Mouse (Mus musculus): ENCODE measurements around the gene Sparcl1.

GRCm38 (mm10) chr5:104035066-104035465 is 78.5 kb downstream of the Sparcl1 start:
- no peak for TF ChIP-seq CTCF (IDR thresholded peaks at IDR 0.05; ENCODE audit: borderline replicate concordance, insufficient read depth, low read depth, low read length)
- TF ChIP-seq POLR2A (IDR thresholded peaks at IDR 0.05; ENCODE audit: borderline replicate concordance, insufficient read depth, low read length): no peak

Data from cerebellum, adult 2 months (tissue).